Mouse (Mus musculus) liver, postnatal 0 days (tissue): Measurements from ENCODE around the gene Bfsp1. TPM values are rescaled to one million over a fixed set of nuclear protein-coding genes. Genes with fewer than 3 reads are reported as not detected.
A peak's percentile ranks its signal among the peaks of the same experiment; 100 is the strongest.

Experiments
- ATAC-seq: fragments of 200-750 bp; cut with Nextera tagmentation; 2 replicates; pipeline ENCODE4 v1.8.0; 2017; ENCODE audit warnings: mild to moderate bottlenecking, moderate library complexity
- DNase-seq: peaks from one replicate; pipeline ENCODE4 v3.0.0-alpha.2; 2016
- H3K27ac ChIP-seq: fragments of 300-500 bp; sonication (generic); 2 replicates; pipeline ENCODE4 v1.5.1; 2014; ENCODE audit warnings: antibody characterized with exemption, moderate library complexity, mild to moderate bottlenecking, low read depth
- H3K27me3 ChIP-seq: fragments of 300-500 bp; sonication (generic); 2 replicates; pipeline ENCODE4 v1.6.1; 2014; ENCODE audit warnings: low read length, control low read depth, mixed read lengths; ENCODE audit not compliant: insufficient read depth
- H3K36me3 ChIP-seq: fragments of 300-500 bp; sonication (generic); replicated peaks from 2 replicates; pipeline ENCODE4 v1.6.1; 2014; ENCODE audit warnings: mild to moderate bottlenecking, control low read depth, low read length, moderate library complexity, mixed read lengths; ENCODE audit not compliant: insufficient read depth
- H3K4me1 ChIP-seq: fragments of 300-500 bp; sonication (generic); 2 replicates; pipeline ENCODE4 v1.6.1; 2014; ENCODE audit warnings: antibody characterized with exemption, mild to moderate bottlenecking, control low read depth; ENCODE audit not compliant: insufficient read depth
- H3K4me2 ChIP-seq: fragments of 300-500 bp; sonication (generic); 2 replicates; pipeline ENCODE4 v1.6.1; 2014; ENCODE audit warnings: low read depth, mild to moderate bottlenecking, low read length, moderate library complexity, mixed read lengths
- H3K4me3 ChIP-seq: fragments of 300-500 bp; sonication (generic); 2 replicates; pipeline ENCODE4 v1.5.1; 2014; ENCODE audit warnings: low read depth, low read length
- H3K9ac ChIP-seq: fragments of 300-500 bp; sonication (generic); replicated peaks from 2 replicates; pipeline ENCODE4 v1.6.1; 2014; ENCODE audit warnings: mild to moderate bottlenecking, moderate library complexity
- H3K9me3 ChIP-seq: fragments of 300-500 bp; sonication (generic); 2 replicates; pipeline ENCODE4 v1.6.1; 2016; ENCODE audit warnings: mild to moderate bottlenecking, control low read depth, low read length, mixed read lengths
- CTCF ChIP-seq: sonication (generic); IDR thresholded peaks from 2 replicates; pipeline ENCODE4 v1.5.1; 2016; ENCODE audit warnings: antibody characterized with exemption, low read depth
- EP300 ChIP-seq: IDR thresholded peaks from 2 replicates; pipeline ENCODE4 v1.6.1; 2016; ENCODE audit warnings: antibody characterized with exemption, low read depth, mild to moderate bottlenecking
- WGBS: fragments of 180-500 bp; shearing (Covaris S2); extraction: QIAGEN DNeasy Blood & Tissue Kit; methylation state at CpG from one replicate; pipeline ENCODE4 v1.1.7; 2014; ENCODE audit not compliant: insufficient replicate concordance; 5-methylcytosine and 5-hydroxymethylcytosine counted together
- polyA plus RNA-seq: library from polyadenylated mRNA; unstranded; fragments of >200 nt; fragmentation: Nextera tagmentation; extraction: Ambion mirVana; gene quantifications from 2 replicates; pipeline ENCODE4 v1.2.1, GENCODE M21; 2015

Bfsp1 gene
- polyA plus RNA-seq, 1 experiment from 2014 or later, result 0.12 TPM

- ATAC-seq (peak; percentile 57; the same call in 1 of the 2 replicates), DNase-seq (peak; percentile 41)
- WGBS, result 44% methylated on average over 4 of the region's 4 CpGs
- no peak overlapping the region for H3K4me3 ChIP-seq
- no peak for TF ChIP-seq CTCF
- no peak for TF ChIP-seq EP300
- H3K4me1 ChIP-seq, result peaks cover 13% of the 10 kb centered on the region
- H3K27ac ChIP-seq, result no peak overlapping the region
- no peaks in the 10 kb centered on the region for H3K36me3 ChIP-seq
- H3K27me3 ChIP-seq, result no peaks in the 10 kb centered on the region
- peak overlapping the region; percentile 18; the same call in 1 of the 2 replicates for H3K4me2 ChIP-seq
- H3K9ac ChIP-seq, result no peak overlapping the region
- H3K9me3 ChIP-seq, result no peaks in the 10 kb centered on the region
Observed at GRCm38 (mm10) chr2:143846799-143847198, 16.2 kb downstream of the Bfsp1 start.

GRCm38 (mm10) chr2:143844779-143845178 lies 18.2 kb downstream of the Bfsp1 start:
- Histone ChIP-seq H3K36me3 (no peaks in the 10 kb centered on the region), H3K9ac (no peak overlapping the region), H3K4me3 (no peak overlapping the region), H3K9me3 (no peaks in the 10 kb centered on the region), H3K27me3 (no peaks in the 10 kb centered on the region), H3K4me1 (peaks cover 13% of the 10 kb centered on the region; the same call in 1 of the 2 replicates), H3K27ac (no peak overlapping the region), H3K4me2 (no peak overlapping the region)
- WGBS, result 48% methylated on average over 5 of the region's 5 CpGs
- no peak for TF ChIP-seq CTCF
- no peak for TF ChIP-seq EP300
- ATAC-seq (no peak), DNase-seq (no peak)

- TF ChIP-seq EP300 (no peak), CTCF (no peak)
- 78% methylated on average over 7 of the region's 7 CpGs for WGBS
- ATAC-seq, result no peak
- H3K36me3 ChIP-seq, result no peaks in the 10 kb centered on the region
- no peak overlapping the region for H3K27ac ChIP-seq
- H3K9me3 ChIP-seq, result no peaks in the 10 kb centered on the region
- no peak for DNase-seq
- H3K4me2 ChIP-seq, result no peak overlapping the region; the same call in 1 of the 2 replicates
- no peak overlapping the region for H3K9ac ChIP-seq
- H3K27me3 ChIP-seq, result no peaks in the 10 kb centered on the region
- no peak overlapping the region for H3K4me3 ChIP-seq
- peaks cover 6% of the 10 kb centered on the region; the same call in 1 of the 2 replicates for H3K4me1 ChIP-seq
Observed at GRCm38 (mm10) chr2:143841536-143841935, 21.4 kb downstream of the Bfsp1 start.

DNA sequence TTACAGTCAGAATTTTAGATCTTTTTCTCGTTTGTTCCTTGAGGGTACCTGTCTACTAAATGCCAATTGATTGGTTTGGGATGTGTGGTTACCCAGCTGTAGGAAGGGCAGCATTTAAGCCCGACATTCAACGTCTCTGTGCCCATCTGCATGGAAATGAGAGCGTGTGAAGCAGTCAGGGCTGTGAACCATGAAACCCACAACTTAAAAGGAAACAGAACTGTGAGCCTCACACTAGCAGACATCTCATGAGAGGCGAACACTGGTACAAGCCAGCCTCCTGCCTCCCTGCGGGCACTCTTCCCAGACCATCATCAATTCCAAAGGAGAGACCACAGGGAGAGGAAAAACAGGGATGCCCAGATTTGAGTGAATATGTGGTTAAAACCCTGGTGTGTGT lies 22.1 kb downstream of the Bfsp1 start:
- 68% methylated on average over 6 of the region's 6 CpGs for WGBS
- peaks cover 5% of the 10 kb centered on the region; the same call in 1 of the 2 replicates for H3K4me1 ChIP-seq
- H3K9ac ChIP-seq, result no peak overlapping the region
- H3K27me3 ChIP-seq, result no peaks in the 10 kb centered on the region
- TF ChIP-seq EP300 (no peak), CTCF (no peak)
- no peak overlapping the region for H3K27ac ChIP-seq
- H3K4me3 ChIP-seq, result no peak overlapping the region
- no peak for ATAC-seq
- H3K9me3 ChIP-seq, result no peaks in the 10 kb centered on the region
- no peak overlapping the region for H3K4me2 ChIP-seq
- DNase-seq, result no peak
- no peaks in the 10 kb centered on the region for H3K36me3 ChIP-seq

GRCm38 (mm10) chr2:143839458-143839857 lies 23.5 kb downstream of the Bfsp1 start:
- Histone ChIP-seq H3K4me1 (peaks cover 5% of the 10 kb centered on the region; the same call in 1 of the 2 replicates), H3K4me2 (no peak overlapping the region), H3K27me3 (no peaks in the 10 kb centered on the region), H3K9me3 (no peaks in the 10 kb centered on the region), H3K27ac (no peak overlapping the region), H3K9ac (no peak overlapping the region), H3K36me3 (no peaks in the 10 kb centered on the region), H3K4me3 (no peak overlapping the region)
- ATAC-seq, result no peak
- WGBS, result 78% methylated on average over 2 of the region's 2 CpGs
- DNase-seq, result no peak
- TF ChIP-seq EP300, result no peak
- TF ChIP-seq CTCF, result no peak

DNA sequence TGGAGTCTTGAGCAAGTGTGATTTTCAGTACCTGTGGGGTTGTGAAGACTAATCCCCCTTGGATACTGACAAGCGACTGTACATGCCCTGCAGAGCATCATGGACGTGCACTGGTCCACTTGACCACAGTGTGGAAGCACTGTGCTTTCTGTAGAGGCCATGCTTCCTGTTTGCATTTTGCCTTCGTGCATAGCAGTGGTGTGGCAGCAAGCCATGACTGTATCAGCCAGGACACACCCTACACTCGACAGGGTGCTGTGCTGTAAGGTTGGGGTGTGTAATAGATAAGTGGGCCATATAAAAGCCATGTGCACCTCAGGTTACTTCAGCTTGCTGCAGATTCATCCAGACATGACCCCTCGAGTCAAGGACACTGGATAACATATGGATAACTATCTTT lies 24.3 kb downstream of the Bfsp1 start:
- H3K36me3 ChIP-seq, result no peaks in the 10 kb centered on the region

More for the DNA sequence above, 24.3 kb downstream of the Bfsp1 start:
- no peak overlapping the region for H3K4me3 ChIP-seq
- TF ChIP-seq EP300, result no peak
- TF ChIP-seq CTCF, result peak; percentile 69
- peak; percentile 70 for ATAC-seq
- H3K27me3 ChIP-seq, result no peaks in the 10 kb centered on the region
- 30% methylated on average over 5 of the region's 5 CpGs for WGBS
- no peak overlapping the region for H3K27ac ChIP-seq
- no peak overlapping the region for H3K4me2 ChIP-seq
- DNase-seq, result peak; percentile 37
- peaks cover 5% of the 10 kb centered on the region; the same call in 1 of the 2 replicates for H3K4me1 ChIP-seq
- H3K9ac ChIP-seq, result no peak overlapping the region
- H3K9me3 ChIP-seq, result no peaks in the 10 kb centered on the region
